Mouse (Mus musculus) testis, adult 2 months (tissue): ENCODE results near the gene Mrpl51.

Experiments
- CTCF ChIP-seq: fragments of 200-500 bp; IDR thresholded peaks from 2 replicates; pipeline ENCODE4 v1.5.1; 2012; ENCODE audit warnings: low read depth, mild to moderate bottlenecking, inconsistent platforms, low read length, moderate library complexity; ENCODE audit not compliant: control insufficient read depth, insufficient read depth, insufficient replicate concordance
- POLR2A ChIP-seq: fragments of 200-500 bp; IDR thresholded peaks from 2 replicates; pipeline ENCODE4 v1.6.1; 2012; ENCODE audit warnings: low read depth, mild to moderate bottlenecking, inconsistent platforms, low read length, moderate library complexity; ENCODE audit not compliant: control insufficient read depth

DNA sequence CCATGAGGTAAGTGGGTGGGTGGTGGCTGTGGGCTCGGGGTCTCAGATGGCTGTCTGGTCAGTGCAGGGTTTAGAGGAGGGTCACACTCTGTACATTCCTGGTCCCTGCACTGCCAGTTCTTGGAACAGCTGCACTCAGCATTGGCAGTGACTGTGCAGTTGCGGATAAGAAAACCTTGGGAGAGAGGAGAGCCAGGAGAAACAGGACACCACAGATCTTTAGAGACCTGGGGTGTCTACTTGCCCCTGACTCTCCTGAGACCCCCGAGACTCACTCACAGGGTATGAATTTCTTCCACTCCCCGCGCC lies 42.9 kb downstream of the Mrpl51 start:
- no peak for TF ChIP-seq POLR2A
- no peak for TF ChIP-seq CTCF
